Mouse (Mus musculus): ENCODE data around the gene Mb21d2.

The Mb21d2 gene

GRCm38 (mm10) chr16:28928815-28929685 lies at the start of gene Mb21d2:
TSS of gene Mb21d2 (minus strand) at chr16:28929673.
- peak; percentile 50 to 54 for DNase-seq (ENCODE audit: low spot score in 2 of 2)

- DNase-seq (ENCODE audit: low spot score in 2 of 2), result no peak
These were observed 36.8 kb upstream of the Mb21d2 start for GRCm38 (mm10) chr16:28966236-28966635.

- no peak for DNase-seq (ENCODE audit: low spot score in 2 of 2)
These were observed 34.6 kb upstream of the Mb21d2 start for GRCm38 (mm10) chr16:28964048-28964447.

- DNase-seq (ENCODE audit: low spot score in 2 of 2), result no peak
These were observed 33.5 kb upstream of the Mb21d2 start for GRCm38 (mm10) chr16:28962987-28963386.

GRCm38 (mm10) chr16:28949810-28950209 lies 20.3 kb upstream of the Mb21d2 start:
- no peak for DNase-seq (ENCODE audit: low spot score in 2 of 2)

GRCm38 (mm10) chr16:28943254-28943653 lies 13.8 kb upstream of the Mb21d2 start:
- no peak for DNase-seq (ENCODE audit: low spot score in 2 of 2)

GRCm38 (mm10) chr16:28936181-28936792 lies 6.8 kb upstream of the Mb21d2 start:
- DNase-seq (ENCODE audit: low spot score in 2 of 2), result no peak

- DNase-seq (ENCODE audit: low spot score in 2 of 2), result no peak
These were observed 6.2 kb upstream of the Mb21d2 start for GRCm38 (mm10) chr16:28935701-28936100.

- no peak for DNase-seq (ENCODE audit: low spot score in 2 of 2)
These were observed 1.7 kb upstream of the Mb21d2 start for GRCm38 (mm10) chr16:28931213-28931612.

- no peak for DNase-seq (ENCODE audit: low spot score in 2 of 2)
These were observed 953 bp upstream of the Mb21d2 start for GRCm38 (mm10) chr16:28930426-28930825.

GRCm38 (mm10) chr16:28929686-28930291 lies 316 bp upstream of the Mb21d2 start:
- peak in 1 of 2 experiments; percentile 55 for DNase-seq (ENCODE audit: low spot score in 2 of 2)

- peak in 1 of 2 experiments; percentile 11 for DNase-seq (ENCODE audit: low spot score in 2 of 2)
These were observed 1.0 kb downstream of the Mb21d2 start for GRCm38 (mm10) chr16:28928466-28928814.

GRCm38 (mm10) chr16:28927381-28927780 lies 2.1 kb downstream of the Mb21d2 start:
- DNase-seq (ENCODE audit: low spot score in 2 of 2), result no peak

- no peak for DNase-seq (ENCODE audit: low spot score in 2 of 2)
These were observed 10.1 kb downstream of the Mb21d2 start for GRCm38 (mm10) chr16:28919320-28919885.

GRCm38 (mm10) chr16:28915362-28915761 lies 14.1 kb downstream of the Mb21d2 start:
- DNase-seq (ENCODE audit: low spot score in 2 of 2), result no peak

GRCm38 (mm10) chr16:28914709-28915108 lies 14.8 kb downstream of the Mb21d2 start:
- no peak for DNase-seq (ENCODE audit: low spot score in 2 of 2)

- no peak for DNase-seq (ENCODE audit: low spot score in 2 of 2)
These were observed 17.9 kb downstream of the Mb21d2 start for GRCm38 (mm10) chr16:28911414-28912050.

- no peak for DNase-seq (ENCODE audit: low spot score in 2 of 2)
These were observed 22.9 kb downstream of the Mb21d2 start for GRCm38 (mm10) chr16:28906370-28907275.

GRCm38 (mm10) chr16:28905567-28906289 lies 23.7 kb downstream of the Mb21d2 start:
- DNase-seq (ENCODE audit: low spot score in 2 of 2), result no peak
